Mouse (Mus musculus) midbrain, postnatal 0 days (tissue): ENCODE data around the gene Themis. TPM values are rescaled to one million over a fixed set of nuclear protein-coding genes. Genes with fewer than 3 reads are reported as not detected.

Source experiments
- ATAC-seq: fragments of 200-750 bp; cut with Nextera tagmentation; 2 replicates; pipeline ENCODE4 v1.8.0; 2017; ENCODE audit warnings: moderate number of reproducible peaks, mild to moderate bottlenecking, moderate TSS enrichment, moderate library complexity; ENCODE audit not compliant: low FRiP score
- DNase-seq: peaks from one replicate; pipeline ENCODE4 v3.0.0-alpha.2; 2015; ENCODE audit warnings: low spot score
- H3K27ac ChIP-seq: fragments of 300-500 bp; sonication (generic); 2 replicates; pipeline ENCODE4 v1.5.1; 2014; ENCODE audit warnings: low read depth, mild to moderate bottlenecking, low read length, mixed read lengths
- H3K27me3 ChIP-seq: fragments of 300-500 bp; sonication (generic); 2 replicates; pipeline ENCODE4 v1.6.1; 2014; ENCODE audit warnings: low read length, control low read depth, mixed read lengths; ENCODE audit not compliant: insufficient read depth
- H3K36me3 ChIP-seq: fragments of 300-500 bp; sonication (generic); 2 replicates; pipeline ENCODE4 v1.6.1; 2014; ENCODE audit warnings: low read length, control low read depth, mixed read lengths; ENCODE audit not compliant: insufficient read depth
- H3K4me1 ChIP-seq: fragments of 300-500 bp; sonication (generic); 2 replicates; pipeline ENCODE4 v1.6.1; 2014; ENCODE audit warnings: mild to moderate bottlenecking, control low read depth, antibody characterized with exemption, low read length, mixed read lengths; ENCODE audit not compliant: insufficient read depth
- H3K4me2 ChIP-seq: fragments of 300-500 bp; sonication (generic); 2 replicates; pipeline ENCODE4 v1.6.1; 2014; ENCODE audit warnings: low read depth, mild to moderate bottlenecking, low read length, mixed read lengths; ENCODE audit not compliant: poor library complexity, severe bottlenecking
- H3K4me3 ChIP-seq: fragments of 300-500 bp; sonication (generic); 2 replicates; pipeline ENCODE4 v1.5.1; 2014; ENCODE audit warnings: low read depth, mild to moderate bottlenecking, low read length, moderate library complexity
- H3K9ac ChIP-seq: fragments of 300-500 bp; sonication (generic); replicated peaks from 2 replicates; pipeline ENCODE4 v1.6.1; 2014; ENCODE audit warnings: mild to moderate bottlenecking, low read length, moderate library complexity, mixed read lengths; ENCODE audit not compliant: poor library complexity, severe bottlenecking
- H3K9me3 ChIP-seq: fragments of 300-500 bp; sonication (generic); 2 replicates; pipeline ENCODE4 v1.6.1; 2016; ENCODE audit warnings: low read length, control low read depth
- CTCF ChIP-seq: IDR thresholded peaks from 2 replicates; pipeline ENCODE4 v1.5.1; 2016; ENCODE audit warnings: antibody characterized with exemption, mild to moderate bottlenecking
- WGBS: fragments of 180-500 bp; shearing (Covaris S2); extraction: QIAGEN DNeasy Blood & Tissue Kit; methylation state at CpG from one replicate; pipeline ENCODE4 v1.1.7; 2014; 5-methylcytosine and 5-hydroxymethylcytosine counted together
- polyA plus RNA-seq: library from polyadenylated mRNA; unstranded; fragments of >200 nt; fragmentation: Nextera tagmentation; extraction: Ambion mirVana; gene quantifications from 2 replicates; pipeline ENCODE4 v1.2.1, GENCODE M21; 2015
- total RNA-seq: library from RNA; depleted of rRNA; stranded (reverse); fragments of >200 nt; gene quantifications from 2 replicates; pipeline ENCODE4 v1.2.3, GENCODE M21; 2014

Themis gene
- total and polyA plus RNA-seq, 2 experiments from 2014 or later = not detected

DNA sequence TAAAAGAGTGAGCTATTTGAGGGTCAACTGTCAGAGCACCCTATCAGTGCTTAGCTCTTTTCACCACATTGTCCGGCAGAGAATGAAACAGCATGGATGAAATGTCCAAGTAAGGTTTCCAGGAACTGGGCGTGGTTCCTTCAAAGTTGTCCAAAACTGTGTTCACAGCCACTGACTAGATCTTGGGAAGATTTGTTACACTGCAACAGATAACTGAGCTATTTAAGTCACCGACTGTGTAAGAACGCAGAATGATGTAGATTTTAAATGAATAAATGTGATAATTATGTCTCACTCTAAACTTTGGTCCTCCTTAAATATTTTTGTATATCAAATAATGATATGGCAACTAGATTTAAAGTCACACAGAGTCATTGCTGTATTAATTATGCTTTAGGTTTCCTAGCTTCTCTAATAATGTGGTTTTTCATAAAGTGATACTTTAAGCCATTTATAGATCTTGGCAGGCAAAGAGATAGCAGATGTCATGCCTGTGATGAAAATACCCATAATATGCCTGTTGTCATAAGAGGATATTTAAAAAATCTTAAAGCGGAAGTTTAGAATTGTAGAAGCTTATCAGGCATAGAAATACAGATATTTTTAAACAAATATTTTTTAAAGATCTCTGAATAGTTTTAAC lies 143.9 kb downstream of the Themis start:
- H3K36me3 ChIP-seq = no peaks in the 10 kb centered on the region
- WGBS = 89% methylated on average over 5 of the region's 5 CpGs
- TF ChIP-seq CTCF = no peak
- no peaks in the 10 kb centered on the region for H3K27me3 ChIP-seq
- no peak overlapping the region for H3K4me3 ChIP-seq
- H3K4me1 ChIP-seq = no peaks in the 10 kb centered on the region
- H3K9me3 ChIP-seq = no peaks in the 10 kb centered on the region
- H3K9ac ChIP-seq = no peak overlapping the region
- DNase-seq (no peak), ATAC-seq (no peak)
- no peak overlapping the region for H3K27ac ChIP-seq
- no peak overlapping the region for H3K4me2 ChIP-seq

DNA sequence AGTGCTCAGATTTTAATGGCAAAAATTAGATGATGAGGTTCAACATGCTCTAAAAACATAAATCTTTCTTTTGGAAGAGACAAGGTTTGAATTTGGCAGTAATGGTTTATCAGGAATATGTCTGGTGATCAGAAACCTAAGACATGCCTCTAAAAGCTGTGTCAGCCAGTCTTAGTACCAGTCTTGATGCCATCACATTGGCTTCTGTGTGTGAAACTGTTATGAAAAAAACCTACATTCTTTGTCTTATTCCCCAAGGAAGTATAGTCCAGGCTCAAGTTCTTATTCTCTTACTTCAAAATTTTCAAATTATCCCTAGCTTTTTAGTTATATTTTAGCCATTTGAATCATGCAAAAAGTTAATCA lies 144.4 kb downstream of the Themis start:
- no peak overlapping the region for H3K4me2 ChIP-seq
- no peaks in the 10 kb centered on the region for H3K27me3 ChIP-seq
- no peak for TF ChIP-seq CTCF
- no peak for ATAC-seq
- no peak overlapping the region for H3K9ac ChIP-seq
- no peak overlapping the region for H3K27ac ChIP-seq
- no peaks in the 10 kb centered on the region for H3K36me3 ChIP-seq
- H3K4me3 ChIP-seq = no peak overlapping the region
- DNase-seq = no peak
- H3K9me3 ChIP-seq = no peaks in the 10 kb centered on the region
- H3K4me1 ChIP-seq = no peaks in the 10 kb centered on the region

DNA sequence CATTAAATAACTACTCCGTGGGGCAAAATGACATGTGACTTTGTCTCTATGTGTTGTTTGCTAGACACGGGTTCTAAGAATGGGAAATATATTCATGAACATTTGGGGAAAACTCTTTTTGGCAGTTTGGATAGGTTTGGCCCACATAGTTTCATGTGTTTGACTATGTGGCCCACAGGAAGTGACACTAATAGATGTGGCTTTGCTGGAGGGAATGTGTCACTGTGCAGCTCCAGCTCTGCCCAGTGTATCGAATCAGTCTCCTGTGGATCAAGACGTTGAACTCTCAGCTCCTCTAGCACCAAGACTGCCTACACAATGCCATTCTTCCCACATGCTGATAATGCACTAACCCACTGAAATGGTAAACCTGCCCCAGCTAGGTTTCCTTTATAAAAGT lies 148.0 kb downstream of the Themis start:
- 66% methylated on average over 4 of the region's 4 CpGs for WGBS
- ATAC-seq (no peak), DNase-seq (no peak)
- no peak overlapping the region for H3K4me2 ChIP-seq
- no peak overlapping the region for H3K27ac ChIP-seq
- H3K36me3 ChIP-seq = no peaks in the 10 kb centered on the region
- H3K4me3 ChIP-seq = no peak overlapping the region
- TF ChIP-seq CTCF = no peak
- no peak overlapping the region for H3K9ac ChIP-seq
- H3K4me1 ChIP-seq = no peaks in the 10 kb centered on the region
- no peaks in the 10 kb centered on the region for H3K27me3 ChIP-seq
- no peaks in the 10 kb centered on the region for H3K9me3 ChIP-seq

DNA sequence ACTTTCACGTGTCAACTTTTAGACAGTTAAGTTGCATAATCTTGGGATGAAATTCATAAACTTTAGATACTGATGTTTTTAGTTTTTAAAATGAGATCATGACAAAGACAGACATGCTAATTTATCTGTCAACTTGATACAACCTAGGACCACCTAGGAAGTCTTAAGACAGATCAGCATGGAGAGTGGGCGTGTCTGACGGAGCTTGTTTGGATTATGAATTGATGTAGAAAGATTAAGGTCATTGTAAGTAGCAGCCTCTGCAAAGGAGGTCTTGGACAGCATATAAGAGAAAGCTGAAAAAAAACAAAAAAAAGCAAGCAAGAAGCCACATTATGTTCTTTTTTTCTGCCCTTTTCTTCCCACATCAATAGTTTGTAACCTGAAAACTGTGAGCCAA lies 154.2 kb downstream of the Themis start:
- no peaks in the 10 kb centered on the region for H3K9me3 ChIP-seq
- WGBS = 79% methylated on average over 3 of the region's 3 CpGs
- H3K4me1 ChIP-seq = no peaks in the 10 kb centered on the region
- no peaks in the 10 kb centered on the region for H3K36me3 ChIP-seq
- no peaks in the 10 kb centered on the region for H3K27me3 ChIP-seq
- H3K4me3 ChIP-seq = no peak overlapping the region
- DNase-seq = no peak
- no peak overlapping the region for H3K4me2 ChIP-seq
- no peak for TF ChIP-seq CTCF
- no peak overlapping the region for H3K9ac ChIP-seq
- no peak for ATAC-seq
- no peak overlapping the region for H3K27ac ChIP-seq

DNA sequence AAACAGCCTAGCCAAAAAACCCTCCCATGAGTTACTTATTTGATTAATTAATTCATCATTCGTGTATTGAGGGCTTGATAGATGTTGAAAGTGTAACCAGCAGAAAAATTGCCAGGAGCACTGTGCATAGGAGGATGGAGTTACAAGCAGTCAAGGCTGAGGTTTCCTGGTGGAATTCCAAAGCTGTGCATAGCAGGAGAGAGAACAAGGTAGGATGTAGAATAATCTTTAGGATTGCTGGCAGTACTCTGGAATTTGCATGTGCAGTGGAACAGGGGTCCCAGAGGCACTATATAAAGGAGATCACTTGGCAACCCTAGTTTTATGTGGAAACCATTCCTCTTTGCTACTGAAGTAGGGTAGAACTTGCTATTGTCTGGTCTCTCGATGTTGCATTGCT lies 174.4 kb downstream of the Themis start:
- no peaks in the 10 kb centered on the region for H3K9me3 ChIP-seq
- H3K9ac ChIP-seq = no peak overlapping the region
- H3K36me3 ChIP-seq = no peaks in the 10 kb centered on the region
- no peak overlapping the region for H3K4me2 ChIP-seq
- DNase-seq (no peak), ATAC-seq (no peak)
- 74% methylated on average over 2 of the region's 2 CpGs for WGBS
- no peaks in the 10 kb centered on the region; the same call in 1 of the 2 replicates for H3K4me1 ChIP-seq
- no peak overlapping the region for H3K4me3 ChIP-seq
- no peak for TF ChIP-seq CTCF
- no peaks in the 10 kb centered on the region for H3K27me3 ChIP-seq
- no peak overlapping the region for H3K27ac ChIP-seq

DNA sequence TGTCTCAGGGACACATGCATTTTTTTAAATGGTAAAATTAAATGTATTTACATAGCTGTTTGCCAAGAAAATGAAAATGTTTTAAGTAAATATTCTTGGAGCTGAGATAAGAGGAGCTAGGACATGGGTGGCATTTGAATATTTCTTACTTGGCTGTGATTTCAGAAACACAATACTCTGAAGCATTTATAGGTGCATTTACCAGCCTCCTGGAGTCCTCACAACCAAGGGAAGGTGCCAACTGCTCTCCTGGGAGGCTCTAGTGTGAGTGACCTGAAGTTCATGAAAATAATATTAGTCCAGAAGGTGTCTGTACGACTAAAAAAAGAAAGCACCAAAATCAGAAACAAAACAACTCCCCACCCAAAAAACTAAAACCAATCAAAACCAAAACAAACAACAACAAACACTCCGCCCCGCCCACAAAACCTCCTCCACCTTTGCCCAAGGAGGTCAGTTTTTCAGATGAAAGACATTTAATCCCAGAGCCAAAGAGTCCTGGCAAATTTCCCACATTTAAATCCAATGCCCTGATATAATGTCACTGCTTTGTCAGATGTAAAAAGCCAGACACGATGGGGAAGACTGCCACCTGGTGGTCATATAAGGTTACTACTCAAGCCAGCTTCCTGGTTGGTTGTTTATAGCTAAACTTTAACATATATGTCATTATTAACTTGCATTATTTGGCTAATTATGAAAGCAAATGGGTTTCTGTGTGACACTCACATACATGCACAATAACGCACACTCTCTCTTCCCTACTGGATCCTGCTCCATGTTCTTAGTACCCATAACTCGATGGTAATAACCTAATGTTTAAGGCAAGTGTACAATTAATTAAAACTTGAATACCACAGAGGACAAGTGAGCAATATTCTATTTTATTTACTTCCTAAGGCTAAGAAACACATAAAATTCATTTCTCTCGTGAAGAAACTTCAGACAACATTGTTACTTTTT lies 175.9 kb downstream of the Themis start:
- Histone ChIP-seq H3K4me1 (no peaks in the 10 kb centered on the region; the same call in 1 of the 2 replicates), H3K27me3 (no peaks in the 10 kb centered on the region), H3K36me3 (no peaks in the 10 kb centered on the region), H3K4me3 (no peak overlapping the region), H3K9me3 (no peaks in the 10 kb centered on the region), H3K27ac (no peak overlapping the region), H3K9ac (no peak overlapping the region), H3K4me2 (no peak overlapping the region)
- peak; percentile 97 for TF ChIP-seq CTCF
- DNase-seq (peak; percentile 87), ATAC-seq (peak; percentile 69)
- WGBS = 25% methylated on average over 7 of the region's 7 CpGs
